Mouse (Mus musculus) erythroid progenitor cell, adult 5-6 weeks (primary cell): ENCODE results near the gene Col4a3. TPM values are rescaled to one million over a fixed set of nuclear protein-coding genes. Genes with fewer than 3 reads are reported as not detected.
A peak's percentile ranks its signal among the peaks of the same experiment; 100 is the strongest.

ENCODE experiments used
- ATAC-seq: replicated peaks from 2 replicates; pipeline ENCODE4 v1.8.0; 2016; ENCODE audit warnings: moderate number of reproducible peaks, mild to moderate bottlenecking, moderate TSS enrichment, inconsistent platforms; ENCODE audit not compliant: poor library complexity, low FRiP score, severe bottlenecking
- total RNA-seq, 2 experiments: library from RNA; stranded (forward) in 1 of 2; stranded (reverse) in 1 of 2; fragments of 150-400 nt in 1 of 2; fragments of 186-747, 209-891 nt in 1 of 2; gene quantifications; 2 replicates each; pipeline versions ENCODE4 v1.2.3 to v1.2.4; 2015 to 2017; ENCODE audit warnings: low replicate concordance in 2 of 2

Col4a3 gene
- total RNA-seq, 2 experiments from 2014 or later, result not detected

DNA sequence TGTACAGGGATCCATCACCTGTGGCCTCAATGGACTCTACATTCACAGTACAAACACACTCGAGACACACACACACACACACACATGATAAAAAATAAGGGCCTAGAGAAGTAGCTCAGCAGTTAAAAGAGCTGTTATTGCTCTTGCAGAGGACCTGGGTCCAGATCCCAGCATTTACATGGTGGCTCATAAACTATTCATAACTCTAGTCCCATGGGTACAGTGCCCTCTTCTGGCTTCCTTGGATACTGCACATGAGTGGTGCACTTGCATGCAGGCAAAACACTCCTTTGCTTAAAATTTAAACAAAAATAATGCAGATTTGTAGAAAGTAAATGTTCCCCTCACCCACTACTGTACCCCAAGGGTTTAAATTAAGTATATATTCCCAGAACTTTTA is 172.8 kb downstream of the Col4a3 start:
- peak; percentile 59; the same call in 1 of the 2 replicates for ATAC-seq

DNA sequence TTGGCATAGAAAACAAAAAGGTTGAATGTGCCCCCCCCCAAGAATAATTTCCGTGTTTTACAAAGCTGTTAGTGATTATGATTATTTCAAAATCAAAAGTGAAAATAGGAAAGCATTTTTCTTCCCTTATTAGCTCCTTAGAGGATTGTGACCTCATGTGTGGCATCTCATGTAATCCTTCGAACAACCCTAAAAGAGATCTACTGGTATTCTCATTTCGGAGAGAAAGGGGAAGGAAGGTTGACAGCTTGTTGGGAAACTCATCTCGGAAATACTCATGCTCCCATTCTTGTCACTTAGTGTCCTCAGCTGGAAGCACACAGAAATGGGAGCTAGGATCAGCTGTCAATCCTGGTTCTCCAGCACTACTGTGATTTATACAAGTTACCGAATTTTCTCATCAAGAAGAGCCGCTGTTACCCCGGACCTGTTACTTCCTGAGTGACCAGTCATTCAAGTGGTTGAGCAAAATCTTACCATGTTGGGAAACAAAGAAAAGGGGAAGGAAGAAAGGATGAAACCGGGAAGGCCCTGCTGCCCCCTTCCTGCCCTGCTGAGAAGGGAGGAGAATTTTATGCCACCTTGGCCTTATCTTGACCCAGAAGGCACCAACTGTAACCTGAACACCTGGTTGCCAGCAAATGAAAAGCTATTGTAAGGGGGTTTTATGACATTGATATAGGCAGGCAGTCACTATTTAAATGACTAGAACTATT is 174.9 kb downstream of the Col4a3 start:
- ATAC-seq, result no peak

DNA sequence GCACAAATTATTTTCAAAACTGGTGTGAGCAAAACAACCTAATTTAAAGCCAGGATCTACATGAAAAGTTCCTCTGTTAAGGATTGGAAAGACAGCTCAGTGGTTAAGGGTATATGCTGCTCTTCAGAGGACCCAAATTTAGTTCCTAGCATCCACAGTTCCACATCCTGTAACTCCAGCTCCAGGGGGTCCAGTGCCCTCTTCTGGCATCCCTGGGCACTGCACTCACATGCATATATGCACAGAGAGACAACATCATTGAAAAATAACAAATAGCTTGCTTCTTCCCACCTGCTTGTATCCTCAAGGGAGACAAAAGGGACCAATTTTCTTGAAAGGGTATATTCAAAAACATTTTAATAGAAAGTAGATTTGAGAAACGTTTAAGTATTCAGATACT is 175.6 kb downstream of the Col4a3 start:
- no peak for ATAC-seq

GRCm38 (mm10) chr1:82766227-82766626 is 179.5 kb downstream of the Col4a3 start:
- no peak for ATAC-seq

- ATAC-seq, result no peak
These were observed 179.9 kb downstream of the Col4a3 start for GRCm38 (mm10) chr1:82766641-82767040.

DNA sequence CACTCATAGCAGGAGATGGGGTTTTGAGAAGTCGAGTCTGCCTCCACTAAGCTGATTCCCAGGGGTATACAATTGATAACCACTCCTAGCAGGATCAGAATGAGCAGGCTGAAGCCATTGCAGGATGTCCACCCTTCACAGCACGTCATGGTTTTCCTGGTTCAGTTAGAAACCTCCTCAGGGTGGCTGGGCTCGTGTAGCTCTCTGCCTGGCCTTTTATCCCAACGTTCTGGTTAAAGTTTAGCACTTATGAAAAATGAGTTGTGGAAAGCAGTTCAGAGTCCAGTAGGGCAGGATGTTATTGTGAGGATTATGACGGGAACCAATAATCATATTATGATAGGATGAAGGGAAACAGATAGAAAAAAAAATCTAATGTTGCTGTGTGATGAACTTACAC is 181.5 kb downstream of the Col4a3 start, which contains the start of gene Tm4sf20:
Tm4sf20 (minus strand) TSS at position 193 of the 400 bp plus-strand sequence.
- ATAC-seq, result no peak

GRCm38 (mm10) chr1:82771022-82771586 is 184.4 kb downstream of the Col4a3 start, which contains the start of gene Gm47791:
Gene Gm47791, minus strand, starts transcription at chr1:82771243.
- ATAC-seq, result no peak

Other genes with a start within 250 kb of the Col4a3 start
- not detected in 2 replicates for gene Col4a4, start 72 bp upstream of the Col4a3 start, total RNA-seq (2015; ENCODE audit: low replicate concordance)
- gene Col4a4, start 72 bp upstream of the Col4a3 start, total RNA-seq (2017; ENCODE audit: low replicate concordance), result not detected in 2 replicates
- gene Mff, start 138.0 kb downstream of the Col4a3 start, total RNA-seq (2015; ENCODE audit: low replicate concordance), result 137 and 155 TPM in 2 replicates
- 71.2 and 78.5 TPM in 2 replicates for gene Mff, start 138.0 kb downstream of the Col4a3 start, total RNA-seq (2017; ENCODE audit: low replicate concordance)
- not detected in 2 replicates for gene Tm4sf20, start 181.5 kb downstream of the Col4a3 start, total RNA-seq (2015; ENCODE audit: low replicate concordance)
- not detected in 2 replicates for gene Tm4sf20, start 181.5 kb downstream of the Col4a3 start, total RNA-seq (2017; ENCODE audit: low replicate concordance)
- gene Gm47791, start 184.3 kb downstream of the Col4a3 start, total RNA-seq (2015; ENCODE audit: low replicate concordance), result not detected in 2 replicates
- not detected in 2 replicates for gene Gm47791, start 184.3 kb downstream of the Col4a3 start, total RNA-seq (2017; ENCODE audit: low replicate concordance)